Mouse (Mus musculus) cerebellum, adult 2 months (tissue): ENCODE measurements around the gene Cort. TPM values are rescaled to one million over a fixed set of nuclear protein-coding genes. Genes with fewer than 3 reads are reported as not detected.

Experiments used
- DNase-seq, 2 experiments: peaks; one replicate each; pipeline ENCODE4 v3.0.0; 2021
- H3K27ac ChIP-seq: fragments of 200-500 bp; 2 replicates; pipeline ENCODE4 v1.5.1; 2012; ENCODE audit warnings: low read length, control low read depth, inconsistent platforms; ENCODE audit not compliant: insufficient read depth
- H3K27me3 ChIP-seq: fragments of 200-500 bp; 2 replicates; pipeline ENCODE4 v1.6.1; 2012; ENCODE audit warnings: inconsistent platforms, mild to moderate bottlenecking, low read length, moderate library complexity; ENCODE audit not compliant: control insufficient read depth, insufficient read depth
- H3K4me1 ChIP-seq: fragments of 200-500 bp; 2 replicates; pipeline ENCODE4 v1.6.1; 2011; ENCODE audit warnings: low read length; ENCODE audit not compliant: control insufficient read depth, insufficient read depth
- H3K4me3 ChIP-seq: fragments of 200-500 bp; replicated peaks from 2 replicates; pipeline ENCODE3; 2011; ENCODE audit warnings: mild to moderate bottlenecking, low read depth, low read length, control low read depth; ENCODE audit not compliant: insufficient read depth
- CTCF ChIP-seq: fragments of 200-500 bp; IDR thresholded peaks from 2 replicates; pipeline ENCODE4 v1.5.1; 2011; ENCODE audit warnings: low read depth, mild to moderate bottlenecking, control low read depth, low read length, moderate library complexity, borderline replicate concordance; ENCODE audit not compliant: insufficient read depth
- POLR2A ChIP-seq: fragments of 200-500 bp; IDR thresholded peaks from 2 replicates; pipeline ENCODE4 v1.6.1; 2011; ENCODE audit warnings: low read length, control low read depth, borderline replicate concordance; ENCODE audit not compliant: insufficient read depth
- WGBS: fragments of 180-500 bp; shearing (Covaris S2); methylation state at CpG from one replicate; pipeline ENCODE4 v1.1.7; 2018; 5-methylcytosine and 5-hydroxymethylcytosine counted together
- polyA plus RNA-seq: library from polyadenylated mRNA; depleted of rRNA; stranded (reverse); fragments of >200 nt; gene quantifications from 2 replicates; pipeline ENCODE4 v1.2.3, GENCODE M21; 2012

Cort gene
- polyA plus RNA-seq, 1 experiment, result 0.29 TPM

DNA sequence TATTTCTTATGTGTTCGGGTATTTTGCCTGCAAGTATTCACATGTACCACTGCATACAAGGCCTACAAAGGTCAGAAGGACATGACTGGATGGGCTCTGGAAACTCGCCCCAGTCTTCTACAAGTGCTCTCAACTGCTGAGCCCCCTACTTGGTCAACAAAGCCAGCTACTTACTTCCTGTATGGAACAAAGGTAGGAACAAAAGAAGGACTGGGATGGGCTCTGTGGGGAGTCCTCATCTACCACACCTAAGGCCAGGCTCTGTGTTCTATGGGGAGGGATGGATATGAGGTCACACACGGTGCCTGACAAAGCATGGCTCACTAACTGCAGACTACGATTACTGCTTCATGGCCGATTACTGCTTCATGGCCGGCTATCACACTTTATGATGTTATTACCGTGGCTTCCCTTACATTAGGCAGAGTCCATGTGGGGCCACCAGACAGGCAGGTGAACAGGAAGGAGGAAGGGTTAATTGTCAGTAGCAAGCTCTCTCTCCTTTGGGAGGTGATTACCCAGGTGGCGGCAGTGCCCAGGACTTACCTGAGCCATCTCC lies 30.9 kb upstream of the Cort start:
- Histone ChIP-seq H3K27me3 (no peaks in the 10 kb centered on the region), H3K27ac (no peak overlapping the region), H3K4me1 (no peaks in the 10 kb centered on the region), H3K4me3 (no peak overlapping the region)
- 89% methylated on average over 8 of the region's 8 CpGs for WGBS
- TF ChIP-seq POLR2A (no peak), CTCF (no peak)
- no peak for DNase-seq

DNA sequence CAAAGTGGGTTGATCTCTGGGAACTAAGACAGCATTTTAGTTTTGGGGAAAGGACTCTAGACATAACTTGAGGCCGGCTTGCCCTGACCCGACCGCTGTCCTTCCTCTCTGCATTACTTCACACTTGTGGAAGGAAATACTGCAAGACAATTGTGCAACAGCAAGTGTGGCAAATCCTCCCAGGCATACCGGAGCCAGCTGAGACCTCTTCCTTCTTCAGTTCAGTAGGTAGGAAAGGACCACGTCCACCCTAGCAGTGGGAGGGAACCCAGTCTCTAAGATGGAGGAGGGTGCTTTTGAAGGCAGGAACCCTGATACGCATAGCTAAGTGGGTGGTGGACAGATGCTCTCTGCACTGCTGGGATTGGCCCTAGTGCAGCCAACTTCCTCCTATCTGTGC lies 29.1 kb upstream of the Cort start:
- 93% methylated on average over 6 of the region's 6 CpGs for WGBS
- no peak overlapping the region for H3K4me3 ChIP-seq
- no peak for DNase-seq
- TF ChIP-seq POLR2A (no peak), CTCF (no peak)
- no peaks in the 10 kb centered on the region for H3K4me1 ChIP-seq
- no peaks in the 10 kb centered on the region for H3K27me3 ChIP-seq
- H3K27ac ChIP-seq, result no peak overlapping the region

DNA sequence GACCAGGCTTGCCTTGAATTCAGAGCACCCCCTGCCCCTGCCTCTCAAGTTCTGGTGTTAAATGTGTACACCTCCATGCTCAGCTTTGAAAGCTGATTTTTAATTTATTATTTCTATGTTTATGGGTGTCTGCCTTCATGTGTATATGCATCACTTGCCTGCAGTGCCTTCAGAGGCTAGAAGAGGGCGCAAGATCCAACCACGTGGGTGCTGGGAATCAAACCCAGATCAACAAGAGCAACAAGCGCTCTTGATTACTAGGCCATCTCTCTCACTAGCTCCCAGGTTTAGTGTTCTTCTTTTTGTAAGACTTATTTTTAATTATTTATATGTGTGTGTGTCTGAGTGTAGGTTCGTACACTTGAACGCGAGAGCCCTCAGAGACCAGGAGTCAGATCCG lies 28.3 kb upstream of the Cort start:
- Histone ChIP-seq H3K4me1 (no peaks in the 10 kb centered on the region), H3K27ac (no peak overlapping the region), H3K27me3 (no peaks in the 10 kb centered on the region), H3K4me3 (no peak overlapping the region)
- WGBS, result 97% methylated on average over 7 of the region's 7 CpGs
- DNase-seq, result no peak
- TF ChIP-seq CTCF (no peak), POLR2A (no peak)

DNA sequence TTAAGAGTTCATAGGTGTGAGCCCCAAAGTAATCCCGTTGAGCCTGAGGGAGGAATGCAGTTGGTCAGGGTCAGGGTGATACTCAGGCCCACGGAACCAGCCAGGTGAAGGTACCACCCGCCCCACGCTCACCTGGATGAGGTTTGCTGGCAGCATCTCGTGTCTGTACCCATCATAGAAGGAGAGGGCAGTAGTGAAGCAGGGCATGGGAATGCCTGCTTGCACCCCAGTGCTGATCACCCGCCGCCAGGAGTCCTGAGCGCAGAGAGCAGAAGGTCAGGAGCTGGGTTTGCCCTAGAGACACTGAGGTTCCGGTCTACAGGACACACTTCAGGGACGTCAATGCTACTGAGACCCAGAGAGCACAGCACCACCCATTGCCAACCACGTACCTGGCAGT lies 24.2 kb upstream of the Cort start:
- no peaks in the 10 kb centered on the region for H3K27me3 ChIP-seq
- no peak for DNase-seq
- H3K27ac ChIP-seq, result no peak overlapping the region
- no peak overlapping the region for H3K4me3 ChIP-seq
- WGBS, result 91% methylated on average over 11 of the region's 11 CpGs
- TF ChIP-seq POLR2A (no peak), CTCF (no peak)
- no peaks in the 10 kb centered on the region for H3K4me1 ChIP-seq

DNA sequence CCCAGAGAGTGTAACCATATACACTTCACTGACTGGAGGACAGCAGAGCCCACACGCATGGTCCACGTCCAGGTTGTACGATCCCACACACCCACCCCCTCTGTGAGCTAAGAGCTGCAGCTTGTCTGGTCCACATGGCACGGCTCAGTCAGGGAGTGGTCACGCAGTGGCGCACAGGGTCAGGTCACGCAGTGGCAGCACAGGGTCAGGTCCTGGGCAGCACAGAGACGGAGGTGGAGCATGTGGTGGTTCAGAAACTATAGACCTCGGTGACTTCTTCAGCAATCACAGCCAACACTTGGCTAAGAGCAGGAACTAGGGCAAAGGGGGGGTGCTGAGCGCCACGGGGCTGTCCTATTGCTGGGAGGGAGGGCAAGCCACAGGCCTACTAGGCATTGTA lies 23.7 kb upstream of the Cort start:
- DNase-seq, result no peak
- H3K27me3 ChIP-seq, result no peaks in the 10 kb centered on the region
- WGBS, result 73% methylated on average over 11 of the region's 11 CpGs
- no peaks in the 10 kb centered on the region for H3K4me1 ChIP-seq
- TF ChIP-seq CTCF, result no peak
- no peak for TF ChIP-seq POLR2A
- H3K27ac ChIP-seq, result no peak overlapping the region
- no peak overlapping the region for H3K4me3 ChIP-seq

DNA sequence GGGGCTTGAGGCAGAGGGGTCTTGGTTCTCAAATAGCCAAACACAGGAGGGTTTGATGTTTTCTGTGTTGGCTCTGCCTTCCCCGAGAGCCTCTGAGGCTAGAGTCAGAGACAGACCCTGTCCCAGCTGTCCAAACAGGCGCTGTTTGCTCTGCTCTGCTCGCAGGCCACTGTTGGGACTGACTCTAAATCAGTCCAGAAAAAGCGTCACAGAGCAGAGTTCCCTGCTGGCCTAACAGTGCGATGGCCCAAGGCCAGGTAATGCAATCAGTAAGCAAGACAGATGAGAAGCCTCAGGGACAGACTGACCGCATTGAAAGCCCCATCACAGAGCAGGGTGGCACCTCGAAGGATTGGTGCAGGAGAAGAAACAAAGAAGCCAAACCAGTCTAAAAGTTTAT lies 23.0 kb upstream of the Cort start:
- H3K4me3 ChIP-seq, result no peak overlapping the region
- no peaks in the 10 kb centered on the region for H3K27me3 ChIP-seq
- H3K4me1 ChIP-seq, result no peaks in the 10 kb centered on the region
- DNase-seq, result no peak
- H3K27ac ChIP-seq, result no peak overlapping the region
- WGBS, result 60% methylated on average over 7 of the region's 7 CpGs
- TF ChIP-seq POLR2A (no peak), CTCF (no peak)

DNA sequence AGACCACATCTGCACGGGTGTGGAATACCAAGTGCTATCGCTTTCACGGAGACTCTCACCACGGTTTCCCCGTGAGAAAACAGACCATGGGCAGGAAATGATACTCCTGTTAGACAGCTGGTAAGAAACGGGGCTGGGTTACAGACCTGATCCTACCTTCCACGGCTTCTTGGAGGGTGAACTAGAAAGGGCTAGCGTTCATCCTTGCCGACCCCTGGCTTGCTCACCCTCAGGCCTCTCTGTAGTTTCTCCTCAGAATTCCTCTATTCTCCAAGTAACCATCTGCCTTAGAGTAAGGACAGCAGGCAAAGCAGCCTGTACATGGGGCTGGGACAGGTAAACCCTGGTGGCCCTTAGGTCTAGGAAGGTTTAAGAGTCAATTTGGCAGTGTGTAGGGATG lies 22.6 kb upstream of the Cort start:
- Histone ChIP-seq H3K4me1 (no peaks in the 10 kb centered on the region), H3K27me3 (no peaks in the 10 kb centered on the region), H3K27ac (no peak overlapping the region), H3K4me3 (no peak overlapping the region)
- DNase-seq, result no peak
- TF ChIP-seq POLR2A (no peak), CTCF (no peak)
- 82% methylated on average over 9 of the region's 9 CpGs for WGBS

DNA sequence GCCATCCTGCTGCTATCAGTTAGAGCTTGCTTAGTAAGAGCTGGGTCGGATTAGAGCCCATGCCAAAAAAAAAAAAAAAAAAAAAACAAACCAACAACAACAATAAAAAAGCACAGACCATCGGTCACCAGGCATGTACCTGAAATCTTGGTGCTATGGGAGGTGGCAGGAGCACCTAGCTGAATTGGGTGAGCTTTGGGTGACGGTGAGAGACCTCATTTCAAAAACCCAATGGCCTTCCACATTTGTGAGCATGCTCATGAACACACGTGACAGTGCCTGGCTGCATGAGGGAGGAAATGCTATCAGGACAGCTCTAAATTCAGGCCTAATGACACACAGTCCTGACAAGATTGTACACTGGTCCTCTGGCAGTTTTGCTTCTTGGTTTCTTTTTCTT lies 21.5 kb upstream of the Cort start:
- TF ChIP-seq CTCF (no peak), POLR2A (no peak)
- no peak for DNase-seq
- Histone ChIP-seq H3K4me1 (no peaks in the 10 kb centered on the region), H3K4me3 (no peak overlapping the region), H3K27me3 (no peaks in the 10 kb centered on the region), H3K27ac (no peak overlapping the region)
- WGBS, result 75% methylated on average over 4 of the region's 4 CpGs
